Mouse (Mus musculus) thymus, postnatal 36 days (tissue): ENCODE data around the gene Csnk1g2.
"Not testable (repeated sequence)": the region's sequence is repeated elsewhere in the genome, so short reads cannot be mapped to it uniquely, and the experiment has no call there.

Experiments used
- DNase-seq, 2 experiments: peaks; one replicate each; pipeline ENCODE4 v3.0.0; 2022; ENCODE audit warnings: mixed read lengths in 2 of 2

Gene Csnk1g2

DNA sequence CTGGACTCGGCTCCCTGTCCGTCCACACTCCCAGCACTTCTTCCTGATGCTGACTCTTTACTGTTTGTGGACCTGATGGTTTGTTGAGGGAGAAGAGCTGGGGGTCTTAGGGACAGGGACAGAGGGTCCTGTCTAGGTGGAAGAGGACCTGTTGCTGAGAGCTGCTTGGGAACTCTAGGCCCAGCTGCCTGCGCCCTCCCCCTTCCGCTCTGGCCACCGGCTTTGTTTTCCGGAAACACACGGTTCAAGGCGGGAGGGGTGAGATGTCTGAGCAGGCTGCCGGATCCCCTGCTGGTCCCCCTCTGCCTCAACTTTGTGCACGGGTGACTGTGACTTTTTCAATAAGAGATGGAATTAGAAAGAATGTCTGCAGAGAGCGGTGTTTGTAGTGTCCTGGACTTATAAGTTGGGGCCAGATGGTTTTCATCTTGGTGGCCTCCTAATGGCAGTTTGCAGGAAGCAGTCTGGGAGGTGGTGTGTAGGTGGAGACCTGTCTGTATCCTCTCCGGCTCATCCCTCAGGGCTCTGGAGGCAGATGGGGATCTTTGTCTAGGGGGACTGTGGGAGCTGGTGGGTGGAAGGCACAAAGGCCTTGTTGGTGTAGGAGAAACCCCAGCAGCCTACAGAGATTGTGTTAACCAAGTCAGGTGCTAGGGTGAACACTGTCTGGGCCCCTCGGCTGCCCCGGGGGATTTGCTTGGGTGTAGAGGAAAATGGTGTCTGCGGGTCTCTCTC lies 986 bp downstream of the Csnk1g2 start:
- peak; percentile 82 to 89 for DNase-seq

DNA sequence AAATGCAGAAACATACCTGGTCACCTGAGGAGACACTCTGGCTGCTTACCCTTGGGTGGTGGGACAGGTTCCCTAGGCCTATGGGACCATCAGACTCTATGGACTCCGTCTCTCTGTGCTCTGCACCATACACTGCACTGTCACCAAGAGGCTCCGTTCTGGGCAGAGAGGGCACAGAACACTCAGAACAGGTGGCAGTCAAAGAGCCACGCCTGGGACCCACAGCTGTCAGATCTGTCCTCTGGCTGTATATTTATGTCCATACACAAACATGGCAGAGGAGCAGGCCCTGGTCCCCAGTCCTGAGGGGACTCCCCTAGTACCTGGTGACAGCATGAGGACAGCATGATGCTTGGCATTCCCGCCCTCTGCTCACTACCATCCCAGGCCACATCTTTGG lies 3.1 kb downstream of the Csnk1g2 start:
- DNase-seq = no peak

DNA sequence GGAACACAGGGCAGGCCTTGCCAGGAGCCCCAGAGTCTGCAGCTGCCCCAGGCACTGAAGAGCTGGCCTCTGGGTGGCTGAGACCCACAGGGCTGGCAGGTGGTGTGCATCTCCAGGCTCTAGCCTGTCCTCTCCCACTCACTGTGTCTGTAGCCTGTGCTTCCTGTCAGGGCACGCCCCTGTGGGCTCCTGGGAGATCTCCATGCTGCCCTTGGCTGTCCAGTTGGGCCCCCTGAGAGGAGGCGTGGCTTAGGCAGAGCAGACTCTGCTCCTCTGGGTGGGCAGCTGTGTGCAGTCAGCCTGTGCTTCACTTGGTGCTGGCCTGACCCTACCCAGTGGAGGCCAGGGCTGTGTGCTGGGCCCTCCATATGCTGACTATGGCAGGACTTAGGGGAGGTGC lies 5.0 kb downstream of the Csnk1g2 start:
- no peak for DNase-seq

DNA sequence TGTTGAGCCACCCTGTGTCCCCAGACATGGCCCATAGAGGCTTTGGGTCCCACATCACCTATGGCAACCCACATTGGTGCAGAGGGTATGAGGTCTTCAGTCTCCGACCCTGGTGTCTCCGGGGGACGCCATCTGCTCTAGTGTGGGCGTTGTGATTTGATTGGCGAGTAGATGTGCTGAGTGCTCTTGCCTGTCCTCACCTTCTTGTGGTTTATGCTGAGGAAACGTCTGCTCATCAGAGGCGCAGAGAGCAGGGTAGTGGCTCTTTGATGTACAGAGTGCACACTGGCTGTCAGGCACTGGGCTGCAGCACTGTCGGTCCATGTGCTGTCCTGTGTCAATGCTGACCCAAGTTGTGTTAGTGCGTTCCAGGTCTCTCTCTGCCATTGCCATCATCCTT lies 6.3 kb downstream of the Csnk1g2 start:
- no peak for DNase-seq

DNA sequence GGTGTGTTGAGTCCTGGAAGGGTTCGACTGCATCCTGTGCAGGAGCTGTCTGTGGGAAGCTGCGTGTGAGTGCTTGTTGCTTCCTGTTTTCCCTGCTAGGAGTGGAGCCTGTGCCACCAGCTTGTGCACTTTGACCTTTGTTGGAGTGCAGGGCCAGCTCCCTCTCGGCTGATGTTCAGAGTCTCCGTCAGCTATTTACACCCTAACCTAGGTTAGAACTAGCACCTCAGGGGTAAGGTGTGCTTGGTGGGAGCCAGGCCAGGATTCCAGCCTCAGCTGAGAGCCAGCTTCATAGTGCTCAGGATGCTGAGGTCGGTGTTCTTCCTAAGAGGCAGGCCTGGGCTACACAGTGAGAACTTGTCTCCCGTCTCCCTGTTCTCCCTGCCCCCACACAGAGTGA lies 12.7 kb downstream of the Csnk1g2 start:
- DNase-seq = no peak

DNA sequence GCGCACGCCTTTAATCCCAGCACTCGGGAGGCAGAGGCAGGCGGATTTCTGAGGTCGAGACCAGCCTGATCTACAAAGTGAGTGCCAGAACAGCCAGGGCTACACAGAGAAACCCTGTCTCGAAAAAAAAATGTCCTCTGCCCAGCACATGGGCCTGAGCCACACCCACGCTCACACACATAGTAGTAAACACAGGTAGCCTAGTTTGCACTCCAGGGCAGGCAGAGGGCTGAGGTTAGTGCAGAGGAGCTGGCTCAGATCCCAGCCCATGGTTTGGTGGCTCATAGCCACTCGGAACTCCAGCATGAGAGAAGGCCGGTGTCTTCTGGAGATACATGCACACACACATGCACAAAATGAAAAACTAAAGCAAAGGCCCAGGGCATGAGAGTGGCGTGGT lies 24.3 kb downstream of the Csnk1g2 start:
- no peak for DNase-seq

DNA sequence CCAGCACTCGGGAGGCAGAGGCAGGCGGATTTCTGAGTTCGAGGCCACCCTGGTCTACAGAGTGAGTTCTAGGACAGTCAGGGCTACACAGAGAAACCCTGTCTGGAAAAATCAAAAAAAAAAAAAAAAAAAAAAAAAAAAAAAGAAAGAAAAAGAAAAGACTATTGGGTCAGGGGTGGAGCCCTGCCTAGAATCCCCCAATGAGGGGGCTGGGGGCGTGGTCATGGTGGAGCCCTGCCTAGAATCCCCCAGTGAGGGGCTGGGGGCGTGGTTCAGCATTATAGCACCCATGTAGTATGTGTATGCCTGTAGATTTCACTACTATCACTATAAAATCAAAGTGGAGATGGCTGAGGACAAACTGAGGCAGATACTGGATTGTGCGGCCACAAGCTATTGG lies 27.3 kb downstream of the Csnk1g2 start:
- DNase-seq = not testable (repeated sequence)

DNA sequence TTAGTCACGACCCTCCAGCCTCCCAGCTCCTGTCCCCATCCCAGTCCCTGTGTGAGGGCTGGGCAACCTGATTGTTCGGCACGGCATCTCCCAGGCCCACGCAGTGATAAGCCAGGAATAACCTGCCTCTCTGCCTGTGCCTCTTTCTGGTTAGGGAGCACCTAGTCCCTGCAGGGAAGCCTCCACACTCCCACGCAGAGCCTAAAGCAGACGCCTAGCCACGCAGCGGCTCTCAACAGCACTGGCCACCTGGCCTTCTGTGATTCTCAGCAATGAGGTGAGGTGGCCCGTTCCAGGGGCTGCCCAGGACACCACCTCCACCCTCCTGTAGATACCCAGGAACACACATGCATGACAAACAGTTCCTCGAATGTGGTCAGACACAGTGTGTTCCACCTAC lies 27.8 kb downstream of the Csnk1g2 start:
- no peak for DNase-seq

DNA sequence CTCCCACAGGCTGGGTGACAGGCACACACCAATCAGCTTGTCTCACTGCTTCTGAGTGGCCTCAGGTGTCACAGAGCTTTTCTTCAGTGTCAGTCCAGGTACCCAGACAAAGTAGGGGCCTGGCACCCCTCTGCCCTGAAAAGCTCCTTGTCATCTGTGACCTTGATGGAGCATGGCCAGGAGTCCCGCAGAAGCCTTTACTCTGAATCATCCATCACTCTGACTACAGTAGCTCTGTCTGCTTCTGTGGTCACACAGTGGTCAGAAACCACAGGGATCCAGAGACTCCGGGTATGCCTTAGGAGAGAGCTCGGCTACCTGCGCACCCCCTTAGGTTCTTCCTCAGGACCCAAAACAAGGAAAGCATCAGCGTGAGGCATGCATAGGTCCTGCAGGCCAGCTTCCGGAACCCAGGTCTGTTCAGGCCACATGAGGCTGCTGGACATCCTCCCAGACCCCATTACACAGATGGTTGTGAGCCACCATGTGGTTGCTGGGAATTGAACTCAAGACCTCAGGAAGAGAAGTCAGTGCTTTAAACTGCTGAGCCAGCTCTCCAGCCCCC lies 30.6 kb downstream of the Csnk1g2 start:
- DNase-seq = no peak

DNA sequence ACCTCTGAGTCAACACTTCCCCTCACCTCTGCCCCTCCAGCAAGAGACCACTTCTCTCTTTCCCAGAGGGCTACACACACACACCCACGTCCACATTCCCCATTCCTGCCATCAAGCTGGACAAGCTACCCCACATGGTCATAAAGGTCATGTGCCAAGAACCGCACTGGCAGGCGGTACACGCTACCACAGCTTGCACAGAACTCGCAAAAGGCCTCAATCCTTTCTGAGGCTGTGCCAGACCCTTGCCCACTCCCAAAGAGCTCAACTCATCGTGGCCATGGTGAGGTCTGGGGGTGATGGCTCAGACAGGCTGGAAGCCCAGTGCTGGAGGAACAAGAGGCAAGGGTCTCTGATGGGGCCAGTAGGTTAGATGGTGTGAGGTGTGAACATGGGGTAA lies 32.2 kb downstream of the Csnk1g2 start:
- DNase-seq = no peak

DNA sequence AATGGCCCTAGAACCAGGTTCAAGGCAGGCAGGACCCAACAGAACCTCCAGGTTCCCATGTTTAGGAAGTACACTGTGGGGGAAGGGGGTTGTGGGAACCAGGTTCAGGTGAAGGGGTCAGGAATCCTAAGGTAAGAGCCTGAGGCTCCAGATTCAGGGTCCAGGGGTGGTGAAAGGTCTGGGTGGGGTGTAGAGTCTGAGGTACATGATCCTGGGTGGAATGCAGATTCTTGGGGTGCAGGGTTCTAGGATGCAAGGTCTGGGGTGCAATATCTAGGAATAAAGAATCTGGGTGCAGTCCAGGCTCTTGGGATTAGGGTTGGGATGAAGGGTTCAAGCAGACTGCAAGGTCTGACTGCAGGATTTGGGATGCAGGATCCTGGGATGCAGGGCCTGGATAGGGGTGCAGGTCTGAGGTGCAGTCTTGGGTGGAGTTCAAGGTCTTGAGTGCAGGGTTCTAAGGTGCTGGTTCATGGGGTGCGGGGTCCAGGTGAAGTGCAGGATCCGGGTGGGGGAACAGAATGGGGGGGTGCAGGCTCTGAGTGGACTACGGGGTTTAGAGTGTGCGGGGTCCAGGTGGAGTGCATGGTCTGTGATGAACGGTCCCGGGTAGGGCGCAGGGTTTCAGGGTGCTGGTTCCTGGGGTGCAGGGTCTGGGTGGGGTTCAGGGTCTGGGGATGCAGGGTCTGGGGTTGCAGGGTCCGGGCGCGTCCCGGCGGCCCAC lies 32.9 kb downstream of the Csnk1g2 start:
- no peak for DNase-seq

DNA sequence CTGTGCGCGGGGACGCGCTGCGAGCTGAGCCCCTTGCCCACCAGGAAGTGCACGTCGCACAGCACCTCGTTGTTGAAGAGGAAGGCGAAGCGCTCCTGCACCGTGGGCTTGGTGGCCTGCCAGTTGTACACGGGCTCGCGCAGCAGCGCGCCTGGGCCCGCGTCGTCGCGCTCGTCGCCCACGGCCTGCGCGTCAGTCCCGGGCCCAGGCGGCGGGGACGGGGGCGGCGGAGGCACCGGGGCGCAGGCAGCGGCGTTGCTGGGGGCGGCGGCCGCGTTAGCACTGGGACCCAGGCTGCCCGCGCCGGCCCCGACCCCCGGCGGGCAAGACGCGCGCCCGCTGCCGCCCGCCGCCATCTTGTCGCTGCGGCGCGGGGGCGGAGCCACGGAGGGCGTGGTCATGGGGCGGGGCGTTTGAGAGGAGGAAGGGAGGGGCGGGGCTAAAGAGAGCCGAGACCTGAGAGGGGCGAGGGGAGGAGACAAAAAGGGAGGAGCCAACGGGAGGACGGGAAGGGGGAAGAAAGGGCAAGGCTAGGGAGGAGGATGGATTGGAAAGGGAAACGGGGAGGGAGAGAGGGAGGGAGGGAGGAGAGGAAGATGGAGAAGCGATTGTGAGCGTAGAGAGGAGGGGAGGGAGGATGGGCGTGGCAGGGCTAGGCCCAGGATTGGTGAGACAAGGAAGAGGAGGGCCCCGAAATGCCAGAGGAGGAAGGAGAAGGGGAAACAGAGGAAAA lies 33.7 kb downstream of the Csnk1g2 start:
- DNase-seq = peak; percentile 94 to 97

DNA sequence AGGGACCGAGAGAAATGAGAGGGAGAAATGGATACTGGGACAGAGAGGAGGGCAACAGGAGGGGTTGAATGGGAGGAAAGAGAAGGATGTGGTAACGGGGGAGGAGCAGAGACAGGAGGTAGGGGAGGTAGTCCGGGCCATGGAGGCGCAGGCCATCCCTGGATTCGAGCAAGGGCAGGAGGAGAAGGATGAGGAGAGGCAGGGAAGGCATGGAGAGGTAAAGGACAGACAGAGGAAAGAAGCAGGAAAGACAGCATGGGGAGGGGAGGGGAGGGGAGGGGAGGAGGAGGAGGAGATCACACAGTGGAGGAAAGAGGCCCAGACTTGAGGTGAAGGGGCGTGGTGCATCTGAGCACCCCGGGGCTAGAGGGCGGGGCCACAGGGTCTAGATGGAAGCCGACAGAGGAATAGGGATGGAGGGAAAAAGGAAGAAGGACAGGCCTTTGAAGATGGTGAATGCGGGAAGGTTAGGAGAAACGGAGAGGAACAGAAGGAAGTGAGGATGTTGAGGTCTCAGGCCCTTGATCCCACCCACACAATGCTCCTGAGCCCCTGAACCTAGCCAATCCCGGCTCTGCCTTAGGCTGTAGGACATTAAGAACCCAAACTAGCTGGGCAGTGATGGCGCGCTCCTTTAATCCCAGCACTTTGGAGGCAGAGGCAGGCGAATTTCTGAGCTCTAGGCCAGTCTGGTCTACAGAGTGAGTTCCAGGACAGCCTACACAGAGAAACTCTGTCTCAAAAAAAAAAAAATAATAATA lies 34.4 kb downstream of the Csnk1g2 start, which contains the start of gene Btbd2:
Gene Btbd2, minus strand, starts transcription at position 209 of the 761 bp plus-strand sequence.
- peak in 1 of 2 experiments; percentile 69 for DNase-seq

DNA sequence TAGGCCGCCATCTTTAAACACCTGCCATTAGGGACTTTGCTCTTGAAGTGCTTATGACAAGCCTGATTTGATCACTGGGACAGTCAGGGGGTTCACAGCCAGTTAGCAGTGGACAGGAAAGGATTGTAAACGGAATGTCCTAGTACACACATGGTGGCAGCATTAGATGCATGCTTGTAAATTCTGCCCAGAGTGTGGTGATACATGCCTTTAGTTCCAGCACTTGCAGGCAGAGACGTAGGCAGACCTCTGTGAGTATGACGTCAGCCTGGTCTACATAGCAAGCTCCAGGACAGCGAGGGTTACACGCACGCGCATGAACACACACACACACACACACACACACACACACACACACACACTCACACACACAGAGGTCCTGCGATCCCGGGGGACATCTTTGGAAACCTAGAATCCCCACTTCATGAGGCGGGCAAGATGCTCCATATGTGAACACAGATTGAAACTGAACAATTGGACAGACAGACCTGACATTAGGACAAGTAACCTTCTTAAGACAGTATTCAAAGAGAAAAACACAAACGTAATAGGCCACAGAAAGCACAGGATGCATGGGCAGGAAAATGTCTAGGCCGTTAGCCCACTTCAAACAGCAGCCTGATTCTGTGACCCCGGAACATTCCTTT lies 35.7 kb downstream of the Csnk1g2 start:
- DNase-seq = no peak

DNA sequence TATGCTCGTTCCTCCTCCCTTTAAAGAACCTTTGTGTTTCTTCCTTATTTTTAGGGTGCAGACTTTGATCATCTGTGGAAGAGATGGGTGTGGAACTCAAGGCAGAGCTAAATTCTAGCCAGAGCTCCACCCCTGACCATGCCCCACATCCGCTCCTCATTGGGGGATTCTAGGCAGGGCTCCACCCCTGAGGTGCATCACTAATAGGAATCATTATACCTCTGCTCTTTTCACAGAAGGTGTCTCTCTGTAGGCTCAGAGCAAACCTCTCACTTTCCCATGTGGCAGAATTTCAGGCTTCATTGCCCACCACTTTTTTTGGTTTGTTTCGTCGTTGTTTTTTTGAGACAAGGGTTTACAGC lies 36.2 kb downstream of the Csnk1g2 start:
- DNase-seq = peak; percentile 53 to 60

DNA sequence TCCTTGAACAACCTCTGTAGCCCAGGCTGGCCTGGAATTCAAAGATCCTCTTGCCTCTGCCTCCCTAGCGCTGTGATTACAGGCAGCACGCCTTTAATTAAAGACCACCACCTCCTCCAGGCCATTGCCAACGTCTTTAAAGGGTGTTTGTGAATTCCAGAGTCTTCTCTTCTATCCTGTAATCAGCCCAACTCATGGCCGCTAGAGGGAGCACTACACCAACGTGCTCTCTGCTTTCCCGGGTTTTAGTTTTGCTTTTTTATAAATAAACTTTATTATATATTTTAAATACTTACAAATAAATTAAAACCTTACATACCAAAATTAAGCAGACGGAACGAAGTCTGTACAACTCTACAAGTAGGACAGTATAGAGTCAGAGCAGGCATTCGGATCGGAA lies 36.6 kb downstream of the Csnk1g2 start:
- DNase-seq = peak; percentile 70 to 77

DNA sequence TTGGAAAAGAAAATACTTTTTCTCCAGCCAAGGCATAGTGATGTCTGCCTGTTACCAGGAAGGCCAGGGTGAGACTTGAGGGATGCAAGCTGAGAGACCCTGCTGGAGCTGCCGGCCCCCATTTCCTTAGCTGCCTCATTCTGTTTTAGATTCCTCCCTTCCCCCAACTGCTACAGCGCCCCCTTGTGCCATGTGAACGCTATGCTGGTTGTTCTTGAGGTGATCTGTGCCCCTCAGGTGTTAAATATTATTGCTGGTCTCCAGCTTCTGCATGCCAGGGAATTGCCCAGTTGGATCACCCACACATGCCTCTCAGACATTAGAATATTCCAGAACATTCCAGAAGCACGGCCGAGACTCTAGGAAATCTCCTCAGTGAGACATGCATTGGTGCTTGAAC lies 38.5 kb downstream of the Csnk1g2 start:
- DNase-seq = peak; percentile 82 to 84

DNA sequence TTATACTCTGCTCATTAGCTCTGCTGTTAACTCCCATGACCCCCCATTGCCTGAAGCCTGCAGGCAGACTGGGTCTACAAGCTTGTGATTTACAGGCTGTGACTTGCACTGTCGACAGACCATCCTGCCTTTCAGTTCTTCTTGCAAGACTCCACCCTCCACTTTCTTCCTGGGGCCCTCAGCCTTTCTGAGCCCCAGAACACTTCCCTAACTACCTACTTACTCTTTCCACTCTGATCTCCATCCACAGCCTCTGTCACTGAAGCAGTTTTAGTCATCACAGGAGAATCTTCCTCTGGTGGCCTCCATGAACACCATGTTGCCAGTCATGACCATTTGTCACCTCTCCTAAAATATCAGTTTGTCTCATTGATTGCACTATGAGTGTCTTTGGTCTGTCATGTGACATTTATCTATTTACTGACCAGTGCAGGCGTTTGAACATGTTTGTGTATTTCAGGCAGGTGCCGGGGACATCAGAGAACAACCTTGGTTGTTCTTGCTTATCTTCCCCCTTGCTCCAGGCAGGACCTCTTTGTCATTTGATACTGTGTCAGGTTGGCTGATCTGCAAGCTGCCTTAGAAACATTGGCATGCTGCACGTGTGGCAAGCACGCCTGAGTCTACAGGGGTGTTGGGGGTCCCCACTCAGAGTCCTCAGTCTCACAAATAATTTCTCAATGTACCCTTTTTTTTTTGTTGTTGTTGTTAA lies 41.0 kb downstream of the Csnk1g2 start:
- no peak for DNase-seq

DNA sequence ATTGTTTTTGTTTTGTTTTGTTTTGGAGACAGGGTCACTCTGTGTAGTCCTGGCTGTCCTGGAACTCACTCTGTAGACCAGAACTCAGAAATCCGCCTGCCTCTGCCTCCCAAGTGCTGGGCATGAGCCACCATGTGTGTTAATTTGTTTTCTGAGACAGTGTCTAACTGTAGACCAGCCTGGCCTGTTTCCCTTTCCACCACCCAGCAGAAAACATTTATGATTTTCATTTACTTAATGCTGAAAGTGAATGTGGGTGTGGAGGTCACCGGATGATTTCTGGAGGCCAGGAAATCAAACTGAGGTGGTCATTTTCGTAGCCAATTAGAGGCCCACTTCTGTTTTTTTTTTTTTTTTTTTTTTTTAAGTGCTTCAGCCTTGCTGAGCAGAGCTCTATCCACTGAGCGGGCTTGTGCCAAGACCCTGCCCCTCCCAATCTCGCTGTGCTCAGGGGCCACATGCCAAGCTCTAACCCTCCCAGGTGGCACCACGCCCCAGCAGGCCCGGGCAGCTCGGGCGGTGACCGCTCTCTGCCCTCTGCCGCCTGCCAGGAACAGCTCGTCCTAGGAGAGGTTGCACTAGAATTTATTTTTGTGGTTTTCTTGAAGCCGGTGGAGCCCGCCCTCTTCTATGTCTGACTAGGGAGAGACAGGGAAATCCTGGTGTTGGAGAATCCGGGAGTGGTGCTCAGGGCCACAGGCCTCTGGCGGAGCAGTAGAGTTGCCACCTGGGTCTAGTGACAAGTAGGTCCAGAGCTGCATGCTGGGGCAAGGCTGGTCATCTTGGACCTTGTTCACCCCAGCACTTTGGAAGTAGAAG lies 41.8 kb downstream of the Csnk1g2 start:
- no peak for DNase-seq

DNA sequence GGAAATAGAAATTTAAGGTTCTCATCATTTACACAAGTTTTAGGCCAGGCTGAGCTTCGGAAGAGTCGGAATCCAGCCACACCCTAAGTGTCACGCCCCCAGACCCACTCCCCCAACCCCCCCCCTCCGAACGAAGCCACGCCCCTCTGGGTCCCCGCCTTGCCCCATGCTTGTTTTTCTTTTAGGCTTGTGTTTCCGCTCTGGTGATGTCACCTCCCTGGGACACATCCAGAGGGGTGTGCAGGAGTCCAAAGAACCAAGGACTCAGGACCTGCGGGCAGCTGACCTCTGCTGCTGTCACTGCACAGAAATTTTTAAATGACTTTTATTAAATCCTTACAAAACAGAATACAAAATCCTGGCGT lies 42.4 kb downstream of the Csnk1g2 start:
- DNase-seq = no peak

DNA sequence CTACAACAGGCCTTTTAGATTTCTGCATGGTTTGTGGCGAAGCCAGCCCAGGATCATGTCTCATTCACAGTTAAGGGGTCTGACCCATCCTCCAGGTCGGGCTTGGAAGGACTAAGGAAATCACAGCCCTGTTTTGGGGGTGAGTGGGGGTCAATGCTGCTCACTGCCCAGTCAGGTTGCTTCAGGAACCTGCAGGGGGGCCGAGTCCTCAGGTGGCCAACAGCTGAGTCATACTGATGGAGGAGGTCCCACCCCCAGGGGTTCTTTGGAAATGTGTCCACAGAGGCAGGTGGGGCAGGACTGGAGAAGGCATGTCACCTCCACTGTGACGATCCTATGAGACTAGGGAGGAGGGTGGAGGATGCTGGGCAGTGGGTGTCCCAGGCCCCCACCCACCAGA lies 42.8 kb downstream of the Csnk1g2 start:
- DNase-seq = no peak
